Mouse (Mus musculus) embryonic fibroblast, embryonic 13.5 days (primary cell): Measurements from ENCODE around the gene Obsl1.

Source experiments
- CTCF ChIP-seq: IDR thresholded peaks from 2 replicates; pipeline ENCODE4 v1.5.1; 2011; ENCODE audit warnings: mild to moderate bottlenecking, control low read depth, low read length, moderate library complexity, borderline replicate concordance; ENCODE audit not compliant: insufficient read depth
- POLR2A ChIP-seq: IDR thresholded peaks from 2 replicates; pipeline ENCODE4 v1.6.1; 2011; ENCODE audit warnings: low read depth, mild to moderate bottlenecking, control low read depth, low read length, moderate library complexity

DNA sequence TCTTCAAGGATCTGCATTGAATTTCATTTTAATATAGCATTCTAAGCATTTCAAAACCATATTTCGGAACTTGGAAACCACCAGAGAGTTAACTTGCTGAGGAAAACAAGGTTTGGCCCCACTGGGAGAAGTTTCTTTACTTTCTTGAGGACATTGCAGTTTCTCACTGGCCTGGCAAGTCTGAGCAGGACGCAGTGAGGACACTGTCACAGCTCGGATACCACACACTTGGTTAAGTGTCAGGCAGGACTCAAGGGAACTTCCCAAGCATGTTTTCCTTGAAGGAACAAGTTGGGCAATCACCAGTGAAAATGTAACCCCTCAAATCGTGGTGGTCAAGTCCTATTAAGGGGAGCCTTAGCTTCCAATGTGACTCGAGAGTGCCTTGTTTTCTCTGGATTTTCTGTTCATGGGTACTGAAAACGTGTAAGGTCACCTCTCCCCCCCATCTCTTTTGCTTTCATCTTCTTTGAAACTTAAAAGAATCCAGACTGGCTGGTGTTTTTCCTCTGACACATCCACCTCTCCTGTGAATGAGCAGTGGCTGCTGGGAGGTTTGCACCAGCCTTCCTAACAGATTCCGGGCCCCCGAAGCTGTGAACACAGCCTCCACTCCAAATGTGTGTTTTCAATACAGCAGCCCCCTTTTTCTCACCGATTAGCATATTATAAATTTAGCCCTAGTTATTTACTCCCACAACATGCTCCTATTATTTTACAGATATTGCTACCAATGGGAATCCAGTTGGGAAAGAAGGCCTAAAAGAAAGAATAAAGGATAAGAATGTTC, 1.8 kb downstream of the Obsl1 start:
- no peak for TF ChIP-seq CTCF
- peak; percentile 25; the same call in 1 of the 2 replicates for TF ChIP-seq POLR2A
